Comparison of ENCODE assay signal across 20 mouse cellular contexts in genomic region chr7:44768129-44768528, GRCm38 (mm10). TPM values are rescaled to one million over a fixed set of nuclear protein-coding genes. Genes with fewer than 3 reads are reported as not detected.
DNase-seq lines count a peak whose midpoint lies in the region; ATAC-seq and TF ChIP-seq lines count a peak whose summit lies in the region.
"Had no signal": no experiment of that assay in that cellular context is flagged by ENCODE, and none has a peak within 500 bp of the region (broad histone marks: within the 10 kb centered on the region; RNA-seq: fewer than 3 reads in every experiment).

No protein-coding gene starts in this region.

- H3K27ac ChIP-seq in stomach, embryonic 15.5 days = no peak overlapping the region
- no peak overlapping the region for H3K27ac ChIP-seq in stomach, postnatal 0 days (replicated peaks)
- 0 out of 2 replicates have a peak overlapping the region, but pooled peaks have one; percentile 8 for H3K27ac ChIP-seq in liver, embryonic 16.5 days (ENCODE audit: low read length)
- H3K27ac ChIP-seq: forebrain, embryonic 13.5 days; kidney, postnatal 0 days; limb, embryonic 13.5 days; midbrain, embryonic 12.5 days; neural tube, embryonic 12.5 days had no signal

- TF ChIP-seq CTCF in stomach, postnatal 0 days (IDR thresholded peaks at IDR 0.05; ENCODE audit: low read depth) = no peak

- H3K4me3 ChIP-seq in stomach, embryonic 15.5 days (replicated peaks) = no peak overlapping the region
- H3K4me3 ChIP-seq in stomach, postnatal 0 days (ENCODE audit: low read depth, low read length) = no peak overlapping the region
- H3K4me3 ChIP-seq in liver, embryonic 16.5 days (ENCODE audit: low read depth, low read length) = no peak overlapping the region
- H3K4me3 ChIP-seq: forebrain, embryonic 13.5 days; limb, embryonic 13.5 days; midbrain, embryonic 12.5 days; neural tube, embryonic 12.5 days had no signal

- ATAC-seq in stomach, embryonic 15.5 days (ENCODE audit: insufficient read depth, low FRiP score, low read depth) = peak; percentile 63; the same call in 1 of the 2 replicates
- no peak for ATAC-seq in stomach, postnatal 0 days (ENCODE audit: low FRiP score, low TSS enrichment)
- ATAC-seq in erythroid progenitor cell, adult 5-6 weeks (replicated peaks; ENCODE audit: low FRiP score, poor library complexity, severe bottlenecking) = peak; percentile 55; the same call in 1 of the 2 replicates
- peak; percentile 72 for ATAC-seq in liver, embryonic 16.5 days (ENCODE audit: low read depth)
- ATAC-seq: activated CD4-positive, CD25-positive, alpha-beta regulatory T cell, adult 4 months; forebrain, embryonic 13.5 days; hindbrain, embryonic 16.5 days had no signal

- H3K9me3 ChIP-seq in stomach, embryonic 15.5 days = no peaks in the 10 kb centered on the region
- H3K9me3 ChIP-seq in stomach, postnatal 0 days (ENCODE audit: control insufficient read depth, low read length) = no peaks in the 10 kb centered on the region
- H3K9me3 ChIP-seq in liver, embryonic 16.5 days (replicated peaks; ENCODE audit: control insufficient read depth, low read length) = no peaks in the 10 kb centered on the region
- H3K9me3 ChIP-seq: forebrain, embryonic 13.5 days; limb, embryonic 13.5 days; midbrain, embryonic 12.5 days; neural tube, embryonic 12.5 days had no signal

- no peak for TF ChIP-seq EP300 in stomach, postnatal 0 days (optimal IDR thresholded peaks at IDR 0.05)

- WGBS in stomach, embryonic 15.5 days = 88% methylated on average over 5 of the region's 5 CpGs
- WGBS in stomach, postnatal 0 days = 86% methylated on average over 5 of the region's 5 CpGs
- 43% methylated on average over 5 of the region's 5 CpGs for WGBS in liver, embryonic 16.5 days (ENCODE audit: insufficient replicate concordance)

- DNase-seq in stomach, postnatal 0 days (ENCODE audit: low spot score) = no peak
- DNase-seq in embryo, embryonic 10 days (ENCODE audit: low spot score) = no peak
- no peak for DNase-seq in ovary, adult 18-20 months (ENCODE audit: low spot score)
- no peak for DNase-seq in gastrocnemius, postnatal 14 days
- DNase-seq: adrenal gland, postnatal 10 days; cerebellum, adult 11 months; cerebellum, postnatal 14 days; heart, adult 18-20 months; kidney, adult 11 months; thymus, adult 18-20 months had no signal

- H3K36me3 ChIP-seq in stomach, embryonic 15.5 days = peaks cover 20% of the 10 kb centered on the region; the same call in 1 of the 2 replicates
- peaks cover 22% of the 10 kb centered on the region for H3K36me3 ChIP-seq in stomach, postnatal 0 days (ENCODE audit: control insufficient read depth, insufficient read depth, low read length)
- peaks cover 9% of the 10 kb centered on the region for H3K36me3 ChIP-seq in liver, embryonic 16.5 days (ENCODE audit: control insufficient read depth, insufficient read depth)

- H3K4me2 ChIP-seq in stomach, embryonic 15.5 days = no peak overlapping the region
- H3K4me2 ChIP-seq in stomach, postnatal 0 days (replicated peaks; ENCODE audit: low read depth) = no peak overlapping the region
- H3K4me2 ChIP-seq in liver, embryonic 16.5 days (ENCODE audit: low read depth, low read length) = peak overlapping the region; percentile 43
- H3K4me2 ChIP-seq: forebrain, embryonic 13.5 days; limb, embryonic 13.5 days; midbrain, embryonic 12.5 days; neural tube, embryonic 12.5 days had no signal

- no peak overlapping the region for H3K9ac ChIP-seq in stomach, embryonic 15.5 days
- H3K9ac ChIP-seq in stomach, postnatal 0 days (ENCODE audit: low read length) = no peak overlapping the region
- H3K9ac ChIP-seq in liver, embryonic 16.5 days (ENCODE audit: low read depth, low read length) = no peak overlapping the region
- H3K9ac ChIP-seq: forebrain, embryonic 13.5 days; limb, embryonic 13.5 days; midbrain, embryonic 12.5 days; neural tube, embryonic 12.5 days had no signal

- H3K4me1 ChIP-seq in stomach, embryonic 15.5 days = no peaks in the 10 kb centered on the region
- no peaks in the 10 kb centered on the region for H3K4me1 ChIP-seq in stomach, postnatal 0 days (replicated peaks; ENCODE audit: control insufficient read depth, insufficient read depth)
- peaks cover 31% of the 10 kb centered on the region for H3K4me1 ChIP-seq in liver, embryonic 16.5 days (ENCODE audit: control insufficient read depth, low read depth, low read length)
- H3K4me1 ChIP-seq: forebrain, embryonic 13.5 days; limb, embryonic 13.5 days; midbrain, embryonic 12.5 days; neural tube, embryonic 12.5 days had no signal

- no peaks in the 10 kb centered on the region for H3K27me3 ChIP-seq in stomach, embryonic 15.5 days (replicated peaks)
- no peaks in the 10 kb centered on the region for H3K27me3 ChIP-seq in stomach, postnatal 0 days (ENCODE audit: control insufficient read depth, insufficient read depth, low read length)
- H3K27me3 ChIP-seq in liver, embryonic 16.5 days (ENCODE audit: control insufficient read depth, insufficient read depth, low read depth, low read length) = no peaks in the 10 kb centered on the region
- H3K27me3 ChIP-seq: forebrain, embryonic 13.5 days; limb, embryonic 13.5 days; midbrain, embryonic 12.5 days; neural tube, embryonic 12.5 days had no signal

- intact Hi-C loops in gastrocnemius, postnatal 14 days (cut with DNase I; ENCODE audit: low total_unique reads) = loop anchor here (10.0 kb wide), 1 partner anchor 47 kb away; the partner anchor contains the start of genes Atf5, Il4i1 and Nup62

RNA-seq across cellular contexts. Expression of gene Zfp473, which starts 17.3 kb away (rescaled TPM):
- polyA plus RNA-seq in stomach, embryonic 15.5 days (2015; fragmentation: Nextera tagmentation; extraction: Ambion mirVana) = 2.1 and 2.3 TPM in 2 replicates
- polyA plus RNA-seq in stomach, postnatal 0 days (2015; fragmentation: Nextera tagmentation; extraction: Ambion mirVana) = 0.30 and 0.42 TPM in 2 replicates
- 1.1 and 4.6 TPM in 2 replicates for total RNA-seq in erythroid progenitor cell, adult 5-6 weeks (2015; ENCODE audit: low replicate concordance)
- 3.3 and 11.9 TPM in 2 replicates for total RNA-seq in erythroid progenitor cell, adult 5-6 weeks (2017; ENCODE audit: low replicate concordance)
- polyA plus RNA-seq in liver, embryonic 16.5 days (2015; fragmentation: Nextera tagmentation; extraction: Ambion mirVana) = 1.1 and 1.2 TPM in 2 replicates
- under 1 TPM in 1 of 2 experiments, not detected in 1; 0.16 TPM for total RNA-seq in gastrocnemius, postnatal 14 days (2021)
- total RNA-seq: heart, adult 18-20 months had no signal

RNA-seq across cellular contexts. Expression of gene Vrk3, which starts 19.9 kb away (rescaled TPM):
- polyA plus RNA-seq in stomach, embryonic 15.5 days (2015; fragmentation: Nextera tagmentation; extraction: Ambion mirVana) = 32.5 and 33.2 TPM in 2 replicates
- 21.7 and 22.3 TPM in 2 replicates for polyA plus RNA-seq in stomach, postnatal 0 days (2015; fragmentation: Nextera tagmentation; extraction: Ambion mirVana)
- 36.0 and 58.7 TPM in 2 replicates for total RNA-seq in erythroid progenitor cell, adult 5-6 weeks (2015; ENCODE audit: low replicate concordance)
- 23.4 and 41.2 TPM in 2 replicates for total RNA-seq in erythroid progenitor cell, adult 5-6 weeks (2017; ENCODE audit: low replicate concordance)
- polyA plus RNA-seq in liver, embryonic 16.5 days (2015; fragmentation: Nextera tagmentation; extraction: Ambion mirVana) = 25.8 and 29.2 TPM in 2 replicates
- total RNA-seq in gastrocnemius, postnatal 14 days (2021) = 10 to 100 TPM; 14.5 to 16.2 TPM

RNA-seq across cellular contexts. Expression of gene Nup62, which starts 47.8 kb away (rescaled TPM):
- 79.3 and 79.8 TPM in 2 replicates for polyA plus RNA-seq in stomach, embryonic 15.5 days (2015; fragmentation: Nextera tagmentation; extraction: Ambion mirVana)
- 33.4 and 34.9 TPM in 2 replicates for polyA plus RNA-seq in stomach, postnatal 0 days (2015; fragmentation: Nextera tagmentation; extraction: Ambion mirVana)
- 11.7 and 23.4 TPM in 2 replicates for total RNA-seq in erythroid progenitor cell, adult 5-6 weeks (2015; ENCODE audit: low replicate concordance)
- 37.4 and 39.4 TPM in 2 replicates for total RNA-seq in erythroid progenitor cell, adult 5-6 weeks (2017; ENCODE audit: low replicate concordance)
- polyA plus RNA-seq in liver, embryonic 16.5 days (2015; fragmentation: Nextera tagmentation; extraction: Ambion mirVana) = 43.4 and 44.7 TPM in 2 replicates
- 10 to 100 TPM; 21.2 to 28.1 TPM for total RNA-seq in gastrocnemius, postnatal 14 days (2021)

RNA-seq across cellular contexts. Expression of gene Il4i1, which starts 48.1 kb away (rescaled TPM):
- 1.3 and 1.4 TPM in 2 replicates for polyA plus RNA-seq in stomach, embryonic 15.5 days (2015; fragmentation: Nextera tagmentation; extraction: Ambion mirVana)
- 0.69 and 0.75 TPM in 2 replicates for polyA plus RNA-seq in stomach, postnatal 0 days (2015; fragmentation: Nextera tagmentation; extraction: Ambion mirVana)
- total RNA-seq in erythroid progenitor cell, adult 5-6 weeks (2015; ENCODE audit: low replicate concordance) = 0.72 and 2.1 TPM in 2 replicates
- 2.6 and 3.1 TPM in 2 replicates for total RNA-seq in erythroid progenitor cell, adult 5-6 weeks (2017; ENCODE audit: low replicate concordance)
- polyA plus RNA-seq in liver, embryonic 16.5 days (2015; fragmentation: Nextera tagmentation; extraction: Ambion mirVana) = 0.34 and 0.76 TPM in 2 replicates
- 1 to 10 TPM; 2.3 to 2.6 TPM for total RNA-seq in gastrocnemius, postnatal 14 days (2021)

RNA-seq across cellular contexts. Expression of gene Atf5, which starts 48.3 kb away (rescaled TPM):
- polyA plus RNA-seq in stomach, embryonic 15.5 days (2015; fragmentation: Nextera tagmentation; extraction: Ambion mirVana) = 5.3 and 6.4 TPM in 2 replicates
- polyA plus RNA-seq in stomach, postnatal 0 days (2015; fragmentation: Nextera tagmentation; extraction: Ambion mirVana) = 7.3 and 7.7 TPM in 2 replicates
- 3.4 TPM in 1 of 2 replicates, not detected in the other for total RNA-seq in erythroid progenitor cell, adult 5-6 weeks (2015; ENCODE audit: low replicate concordance)
- total RNA-seq in erythroid progenitor cell, adult 5-6 weeks (2017; ENCODE audit: low replicate concordance) = 2.1 and 2.8 TPM in 2 replicates
- 7.3 and 9.7 TPM in 2 replicates for polyA plus RNA-seq in liver, embryonic 16.5 days (2015; fragmentation: Nextera tagmentation; extraction: Ambion mirVana)
- 10 to 100 TPM; 54.5 to 62.2 TPM for total RNA-seq in gastrocnemius, postnatal 14 days (2021)
